In the genomic region with DNA sequence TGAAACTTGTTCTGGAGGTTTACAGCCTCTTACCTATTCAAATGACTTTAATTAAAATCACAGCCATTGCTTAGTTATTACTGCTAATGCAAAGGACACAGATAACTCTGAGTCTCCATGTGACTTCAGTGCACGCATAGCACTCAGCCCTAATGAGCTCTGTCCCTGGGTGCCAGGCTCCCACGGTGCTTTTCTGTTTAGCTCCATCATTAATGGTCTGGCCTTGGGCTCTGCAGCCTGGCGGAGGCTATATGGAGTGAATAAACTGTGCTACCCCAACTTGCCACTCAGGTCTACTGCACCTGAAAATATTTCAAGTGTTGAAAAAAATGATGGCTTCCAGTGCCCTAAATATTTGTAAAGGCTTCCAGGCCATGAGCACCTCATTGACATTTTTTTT, we compare ENCODE assay signal across 25 mouse cellular contexts.
DNase-seq lines count a peak whose midpoint lies in the region; ATAC-seq lines count a peak whose summit lies in the region.
"Had no signal": no experiment of that assay in that cellular context is flagged by ENCODE, and none has a peak within 500 bp of the region (broad histone marks: within the 10 kb centered on the region; RNA-seq: fewer than 3 reads in every experiment).

No protein-coding gene starts in this region.

- no peaks in the 10 kb centered on the region for H3K36me3 ChIP-seq in hindbrain, embryonic 14.5 days (replicated peaks; ENCODE audit: control insufficient read depth, insufficient read depth)
- peaks cover 5% of the 10 kb centered on the region for H3K36me3 ChIP-seq in hindbrain, embryonic 13.5 days
- no peaks in the 10 kb centered on the region for H3K36me3 ChIP-seq in neural tube, embryonic 11.5 days (ENCODE audit: control insufficient read depth, insufficient read depth, low read length)
- no peaks in the 10 kb centered on the region for H3K36me3 ChIP-seq in forebrain, embryonic 16.5 days (ENCODE audit: control insufficient read depth, insufficient read depth)
- H3K36me3 ChIP-seq: lung, embryonic 15.5 days had no signal

- no peak overlapping the region for H3K4me3 ChIP-seq in hindbrain, embryonic 14.5 days (replicated peaks; ENCODE audit: low read length)
- no peak overlapping the region for H3K4me3 ChIP-seq in hindbrain, embryonic 13.5 days
- no peak overlapping the region for H3K4me3 ChIP-seq in neural tube, embryonic 11.5 days (ENCODE audit: low read depth, low read length)
- no peak overlapping the region for H3K4me3 ChIP-seq in forebrain, embryonic 16.5 days (replicated peaks; ENCODE audit: low read length)
- H3K4me3 ChIP-seq: embryonic facial prominence, embryonic 13.5 days; erythroblast, embryonic 14.5 days; heart, embryonic 10.5 days; limb, embryonic 10.5 days; liver, embryonic 15.5 days; lung, embryonic 15.5 days; myocyte had no signal

- H3K4me1 ChIP-seq in hindbrain, embryonic 14.5 days (replicated peaks; ENCODE audit: control insufficient read depth, insufficient read depth, low read length), result peaks cover 7% of the 10 kb centered on the region; the same call in 1 of the 2 replicates
- H3K4me1 ChIP-seq in hindbrain, embryonic 13.5 days (replicated peaks), result peaks cover 27% of the 10 kb centered on the region
- no peaks in the 10 kb centered on the region for H3K4me1 ChIP-seq in neural tube, embryonic 11.5 days (ENCODE audit: control insufficient read depth, insufficient read depth, low read length)
- H3K4me1 ChIP-seq in forebrain, embryonic 16.5 days (replicated peaks; ENCODE audit: control insufficient read depth, insufficient read depth, low read length), result peaks cover 25% of the 10 kb centered on the region
- H3K4me1 ChIP-seq: liver, embryonic 15.5 days had no signal

- no peak for DNase-seq in hindbrain, embryonic 14.5 days (ENCODE audit: low spot score)
- peak; percentile 8 for DNase-seq in neural tube, embryonic 11.5 days (ENCODE audit: low spot score)
- no peak for DNase-seq in neural tube, embryonic 10.5 days (ENCODE audit: extremely low spot score, low spot score)
- DNase-seq in left cerebral cortex, adult 18-20 months (ENCODE audit: low spot score in 2 of 2), result no peak
- DNase-seq in lung, postnatal 14 days, result no peak
- DNase-seq: adrenal gland, postnatal 10 days; cerebellum, adult 2 months; cerebellum, postnatal 25 days; kidney, adult 18-20 months; kidney, postnatal 4 days; liver; lung, postnatal 4 days; thymus, postnatal 25 days had no signal

- peaks cover 22% of the 10 kb centered on the region for H3K27me3 ChIP-seq in hindbrain, embryonic 14.5 days (ENCODE audit: control insufficient read depth, insufficient read depth, low read length)
- peaks cover 29% of the 10 kb centered on the region for H3K27me3 ChIP-seq in hindbrain, embryonic 13.5 days
- no peaks in the 10 kb centered on the region for H3K27me3 ChIP-seq in neural tube, embryonic 11.5 days (ENCODE audit: control insufficient read depth, insufficient read depth, low read length)
- H3K27me3 ChIP-seq in forebrain, embryonic 16.5 days (replicated peaks; ENCODE audit: control insufficient read depth, insufficient read depth, low read length), result peaks cover 7% of the 10 kb centered on the region
- H3K27me3 ChIP-seq: CH12.LX; embryonic facial prominence, embryonic 13.5 days; liver, embryonic 15.5 days; lung, embryonic 15.5 days had no signal

- 38% methylated on average over 3 of the region's 3 CpGs for WGBS in hindbrain, embryonic 14.5 days
- WGBS in hindbrain, embryonic 13.5 days, result 44% methylated on average over 3 of the region's 3 CpGs
- WGBS in neural tube, embryonic 11.5 days, result 66% methylated on average over 3 of the region's 3 CpGs
- 9% methylated on average over 3 of the region's 3 CpGs for WGBS in forebrain, embryonic 16.5 days

- H3K4me2 ChIP-seq in hindbrain, embryonic 14.5 days (replicated peaks), result no peak overlapping the region
- H3K4me2 ChIP-seq in hindbrain, embryonic 13.5 days, result no peak overlapping the region
- no peak overlapping the region for H3K4me2 ChIP-seq in neural tube, embryonic 11.5 days (ENCODE audit: low read depth)
- no peak overlapping the region for H3K4me2 ChIP-seq in forebrain, embryonic 16.5 days (ENCODE audit: low read length)
- H3K4me2 ChIP-seq: embryonic facial prominence, embryonic 13.5 days; liver, embryonic 15.5 days; lung, embryonic 15.5 days had no signal

- 0 out of 2 replicates have a peak, but pooled peaks have one; percentile 48 for ATAC-seq in hindbrain, embryonic 14.5 days (ENCODE audit: low FRiP score)
- ATAC-seq in hindbrain, embryonic 13.5 days (ENCODE audit: low FRiP score), result no peak
- no peak for ATAC-seq in neural tube, embryonic 11.5 days (ENCODE audit: insufficient read depth, low FRiP score, low TSS enrichment)
- peak; percentile 71 for ATAC-seq in forebrain, embryonic 16.5 days
- ATAC-seq: activated CD4-positive, CD25-positive, alpha-beta regulatory T cell, adult 4 months had no signal

- H3K27ac ChIP-seq in hindbrain, embryonic 14.5 days, result no peak overlapping the region
- no peak overlapping the region for H3K27ac ChIP-seq in hindbrain, embryonic 13.5 days
- no peak overlapping the region for H3K27ac ChIP-seq in neural tube, embryonic 11.5 days (ENCODE audit: low read depth, low read length)
- H3K27ac ChIP-seq in forebrain, embryonic 16.5 days (ENCODE audit: low read length), result no peak overlapping the region
- H3K27ac ChIP-seq: embryonic facial prominence, embryonic 13.5 days; heart, embryonic 10.5 days; limb, embryonic 10.5 days; liver, embryonic 15.5 days had no signal

- H3K9me3 ChIP-seq in hindbrain, embryonic 14.5 days (ENCODE audit: control insufficient read depth, low read length), result no peaks in the 10 kb centered on the region
- H3K9me3 ChIP-seq in hindbrain, embryonic 13.5 days, result no peaks in the 10 kb centered on the region
- H3K9me3 ChIP-seq in neural tube, embryonic 11.5 days (ENCODE audit: control insufficient read depth, low read length), result no peaks in the 10 kb centered on the region
- no peaks in the 10 kb centered on the region for H3K9me3 ChIP-seq in forebrain, embryonic 16.5 days (ENCODE audit: control insufficient read depth, low read length)
- H3K9me3 ChIP-seq: embryonic facial prominence, embryonic 13.5 days; G1E; heart, embryonic 10.5 days; limb, embryonic 10.5 days; liver, embryonic 15.5 days; lung, embryonic 15.5 days had no signal

- H3K9ac ChIP-seq in hindbrain, embryonic 14.5 days, result no peak overlapping the region
- H3K9ac ChIP-seq in hindbrain, embryonic 13.5 days, result no peak overlapping the region
- no peak overlapping the region for H3K9ac ChIP-seq in neural tube, embryonic 11.5 days (ENCODE audit: low read length)
- no peak overlapping the region for H3K9ac ChIP-seq in forebrain, embryonic 16.5 days (replicated peaks; ENCODE audit: low read depth, low read length)
- H3K9ac ChIP-seq: embryonic facial prominence, embryonic 13.5 days; liver, embryonic 15.5 days; lung, embryonic 15.5 days had no signal

Comparison
In these comparisons a context has a peak if more than half of its experiments do, and no peak if none do; other contexts are left out.
1. ATAC-seq: peak in hindbrain, embryonic 14.5 days (single experiment) and forebrain, embryonic 16.5 days (single experiment); none in hindbrain, embryonic 13.5 days (single experiment) and neural tube, embryonic 11.5 days (single experiment).